Mouse (Mus musculus) left cerebral cortex, postnatal 10 days (tissue): Measurements from ENCODE around the gene Pcsk6. TPM values are rescaled to one million over a fixed set of nuclear protein-coding genes. Genes with fewer than 3 reads are reported as not detected.

Experiments
- DNase-seq, 2 experiments: peaks; one replicate each; pipeline ENCODE4 v3.0.0; 2021 to 2022; ENCODE audit warnings: low spot score in 2 of 2, mixed read lengths in 1 of 2; ENCODE audit errors: extremely low spot score in 1 of 2
- intact Hi-C: fragments of 180-260 bp; cut with DNase I; formaldehyde crosslinking; loops from one replicate; pipeline ENCODE4 v1.15.1; 2025
- total RNA-seq, 2 experiments: library from RNA; stranded (reverse); gene quantifications; 2 replicates each; pipeline ENCODE4 v1.2.3; 2021

Pcsk6 gene
- total RNA-seq, 2 experiments from 2014 or later = 7.6 to 7.7 TPM

- intact Hi-C loops = no loop called here
- DNase-seq = no peak
These were observed 16.7 kb downstream of the Pcsk6 start for GRCm38 (mm10) chr7:65878234-65878633.

GRCm38 (mm10) chr7:65879330-65879729 is 17.8 kb downstream of the Pcsk6 start:
- DNase-seq = no peak
- intact Hi-C loops = no loop called here

DNA sequence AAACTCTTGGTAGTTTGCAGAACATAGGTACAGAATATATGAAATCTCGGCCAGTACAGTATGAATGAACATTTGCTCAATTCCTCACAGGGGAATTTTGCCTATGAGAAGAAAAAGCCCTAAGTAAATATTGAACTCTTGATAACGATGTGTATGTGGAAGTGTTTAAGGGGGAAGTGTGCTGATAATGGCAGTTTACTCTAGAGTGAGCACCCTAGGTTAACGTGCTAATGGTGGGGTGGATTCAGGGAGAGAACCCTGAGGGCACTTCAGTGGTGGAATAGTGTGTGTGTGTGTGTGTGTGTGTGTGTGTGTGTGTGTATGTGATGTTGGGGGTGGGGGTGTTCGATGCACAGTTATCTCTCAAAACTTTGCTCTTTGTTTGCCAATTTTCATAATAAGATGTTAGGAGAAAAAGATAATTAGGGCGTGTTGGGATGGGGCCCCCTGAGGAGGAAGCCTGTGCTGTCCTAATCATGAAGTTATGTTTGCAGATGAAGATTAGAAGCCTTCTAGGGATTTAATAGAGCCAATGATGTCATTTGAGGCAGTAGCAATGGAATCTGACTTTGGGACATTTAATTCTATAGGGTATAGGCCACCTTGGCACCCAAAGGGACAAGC is 19.2 kb downstream of the Pcsk6 start:
- DNase-seq = no peak
- intact Hi-C loops = no loop called here

GRCm38 (mm10) chr7:65881290-65881688 is 19.8 kb downstream of the Pcsk6 start:
- peak in 1 of 2 experiments; percentile 55 for DNase-seq
- intact Hi-C loops = no loop called here

GRCm38 (mm10) chr7:65884928-65885327 is 23.4 kb downstream of the Pcsk6 start:
- intact Hi-C loops = no loop called here
- DNase-seq = no peak

GRCm38 (mm10) chr7:65885819-65886218 is 24.3 kb downstream of the Pcsk6 start:
- DNase-seq = no peak
- intact Hi-C loops = no loop called here

DNA sequence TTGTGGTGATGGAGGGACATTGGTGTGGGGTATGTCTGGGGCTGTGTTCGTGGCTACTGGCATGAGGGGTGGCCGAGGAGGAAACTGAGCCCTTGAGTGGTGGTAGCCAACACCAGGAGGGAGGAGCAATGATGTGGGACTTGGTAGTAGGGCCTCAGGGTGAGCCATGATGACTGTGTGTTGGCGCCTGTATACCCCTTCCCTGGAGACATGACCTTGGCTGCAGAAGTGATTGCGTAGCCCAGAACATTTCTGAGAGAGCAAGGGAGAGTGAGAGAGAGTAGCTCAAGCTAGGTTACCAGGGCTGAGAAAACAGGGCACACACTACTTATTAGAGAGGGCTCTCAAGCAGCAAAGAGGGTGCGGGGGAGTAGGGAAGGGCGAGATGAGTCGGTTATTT is 30.3 kb downstream of the Pcsk6 start:
- no peak for DNase-seq
- intact Hi-C loops = no loop called here

- intact Hi-C loops = no loop called here
- DNase-seq = no peak
These were observed 30.8 kb downstream of the Pcsk6 start for GRCm38 (mm10) chr7:65892264-65892828.

DNA sequence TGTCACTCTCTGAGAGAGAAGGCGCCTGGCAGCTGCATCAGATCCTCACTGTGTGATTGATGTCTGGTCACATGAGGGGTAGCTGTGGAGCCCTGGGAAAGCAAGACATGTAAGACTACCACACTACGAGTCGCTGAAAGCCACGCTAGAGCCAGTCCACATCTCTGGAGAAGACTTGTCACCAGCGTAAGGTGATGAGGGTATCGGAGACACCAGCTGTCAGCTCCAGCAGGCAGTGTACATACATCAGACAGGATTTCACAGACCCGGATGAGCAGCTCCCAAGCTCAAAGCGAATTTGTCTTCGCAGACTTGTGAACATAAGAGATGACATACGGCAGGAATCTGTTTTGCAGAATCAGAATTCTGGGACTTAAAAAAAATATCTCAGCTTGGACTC is 32.0 kb downstream of the Pcsk6 start:
- DNase-seq = peak in 1 of 2 experiments; percentile 62
- intact Hi-C loops = no loop called here

GRCm38 (mm10) chr7:65895262-65895661 is 33.7 kb downstream of the Pcsk6 start:
- DNase-seq = no peak
- intact Hi-C loops = no loop called here

GRCm38 (mm10) chr7:65901231-65901630 is 39.7 kb downstream of the Pcsk6 start:
- intact Hi-C loops = no loop called here
- DNase-seq = no peak

- intact Hi-C loops = no loop called here
- DNase-seq = peak; percentile 38 to 43
These were observed 41.1 kb downstream of the Pcsk6 start for GRCm38 (mm10) chr7:65902471-65903180.

GRCm38 (mm10) chr7:65903456-65903855 is 41.9 kb downstream of the Pcsk6 start:
- intact Hi-C loops = no loop called here
- DNase-seq = no peak

DNA sequence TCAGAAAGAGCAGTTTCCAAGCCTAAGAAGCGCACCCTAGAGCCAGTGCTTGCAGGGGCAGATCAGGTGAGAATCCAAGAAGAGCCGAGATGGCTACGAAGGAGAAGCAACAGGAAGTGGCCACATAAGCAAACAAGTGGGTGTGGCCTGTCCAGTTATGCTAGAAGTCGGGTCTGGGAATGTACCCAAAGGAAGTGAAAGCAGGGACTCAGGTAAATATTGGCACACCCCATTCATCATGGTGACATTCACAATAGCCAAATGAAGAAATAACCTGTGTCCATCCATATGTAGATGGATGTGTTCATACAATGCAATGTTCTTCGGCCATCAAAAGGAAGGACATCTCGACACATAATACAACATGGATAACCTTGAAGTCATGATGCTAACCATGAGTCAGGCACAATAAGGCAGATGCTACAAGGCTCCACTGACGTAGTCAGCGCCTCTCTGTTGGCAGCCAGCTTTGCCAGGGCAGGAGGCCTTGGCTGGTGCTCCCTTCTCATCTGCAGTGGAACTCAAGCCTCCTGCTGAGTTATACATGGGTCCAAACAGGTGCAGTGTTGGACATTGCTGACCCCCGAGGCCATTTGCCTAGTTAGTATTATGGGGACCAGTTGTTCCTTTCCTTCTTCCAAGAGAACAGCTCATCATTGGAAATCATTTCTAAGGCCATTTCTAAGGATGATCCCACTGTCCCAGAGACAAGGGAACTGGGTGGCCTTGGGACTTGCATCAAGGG is 45.2 kb downstream of the Pcsk6 start:
- DNase-seq = no peak
- intact Hi-C loops = no loop called here

DNA sequence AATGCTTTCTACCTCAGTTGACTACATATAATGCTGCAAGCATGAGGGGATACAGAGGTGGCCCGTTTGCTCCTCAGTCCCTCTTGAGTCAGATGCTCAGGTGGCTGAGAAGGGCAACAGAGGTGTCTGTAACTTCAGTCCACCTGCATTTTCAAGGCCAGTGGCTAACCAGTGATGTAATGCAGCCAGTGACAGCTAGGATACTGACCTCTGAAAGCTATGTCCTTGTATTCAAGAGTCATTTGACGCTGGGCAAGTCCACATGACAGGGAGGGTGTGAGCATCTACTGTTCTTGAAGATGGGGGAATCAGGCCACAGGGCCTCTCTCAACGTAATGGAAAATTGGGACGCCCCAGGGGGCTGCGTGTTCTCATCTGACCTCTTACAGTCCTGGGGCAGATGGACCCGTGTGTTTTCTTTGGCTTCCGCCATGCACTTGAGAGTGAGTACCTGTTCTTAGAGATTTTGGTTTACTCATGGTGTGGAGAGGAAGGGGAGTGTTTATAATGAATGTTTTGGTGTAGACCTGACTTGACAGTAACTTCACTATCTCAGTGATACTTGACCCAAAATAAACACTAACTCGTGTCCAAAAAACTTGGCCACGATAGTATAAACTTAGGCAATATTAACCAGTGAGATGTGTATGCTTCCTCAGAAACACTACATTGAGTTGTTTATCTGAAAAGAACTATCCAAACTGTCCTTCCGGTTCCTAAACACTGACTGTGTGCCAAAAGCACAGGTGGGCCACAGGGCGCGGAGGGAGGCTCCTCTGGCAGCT is 48.0 kb downstream of the Pcsk6 start:
- intact Hi-C loops = no loop called here

GRCm38 (mm10) chr7:65913088-65913610 is 51.6 kb downstream of the Pcsk6 start:
- intact Hi-C loops = no loop called here
- DNase-seq = no peak

More for the DNA sequence above, 48.0 kb downstream of the Pcsk6 start:
- DNase-seq = no peak

DNA sequence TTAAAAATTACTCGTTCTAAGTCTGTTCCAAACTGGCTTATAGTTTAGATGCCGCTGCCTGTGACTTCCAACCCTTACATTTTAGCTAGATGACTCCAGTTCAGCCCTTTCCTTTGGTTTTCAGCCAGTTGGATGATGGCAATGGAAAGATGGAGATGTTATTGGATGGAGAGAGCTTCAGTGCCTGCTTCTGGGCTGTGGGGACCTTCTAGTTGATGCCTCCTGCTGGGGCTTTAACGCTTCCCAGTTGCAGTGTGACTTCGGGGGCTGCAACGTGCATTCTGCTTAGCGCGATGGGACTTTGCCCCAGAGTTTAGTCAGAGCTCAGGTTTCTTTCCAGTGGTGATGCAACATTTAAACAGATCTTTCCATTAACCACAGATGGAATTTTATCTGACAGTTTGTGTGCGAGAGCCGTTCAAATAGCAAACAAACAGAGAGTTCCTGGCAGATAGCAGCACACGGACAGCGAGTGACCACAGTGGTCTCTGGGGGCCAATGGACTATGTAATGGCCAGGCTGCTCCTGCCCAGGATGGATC is 53.3 kb downstream of the Pcsk6 start:
- intact Hi-C loops = no loop called here
- DNase-seq = no peak

DNA sequence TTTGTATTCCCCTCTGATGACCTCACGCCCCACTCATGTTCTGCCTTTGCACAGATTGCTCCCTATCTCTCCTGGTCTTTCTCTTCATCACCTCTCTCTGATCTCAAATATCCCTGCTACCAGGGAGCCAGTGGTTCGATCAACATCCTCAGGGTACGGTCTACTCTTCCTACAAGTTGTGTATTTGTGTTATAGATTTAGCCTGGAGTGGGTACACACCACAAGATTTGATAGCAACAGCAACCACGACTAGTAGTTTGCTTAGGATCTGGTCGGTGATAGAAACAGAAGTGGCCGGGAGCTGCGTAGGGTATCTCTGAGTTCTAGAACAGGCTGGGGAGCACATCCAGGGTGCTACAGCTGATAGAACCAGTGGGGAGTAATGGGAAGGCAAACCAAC is 54.3 kb downstream of the Pcsk6 start:
- no peak for DNase-seq
- intact Hi-C loops = no loop called here
